Mouse (Mus musculus) neural tube, embryonic 11.5 days (tissue): ENCODE results near the gene Il11ra2. TPM values are rescaled to one million over a fixed set of nuclear protein-coding genes. Genes with fewer than 3 reads are reported as not detected.
"Not testable (repeated sequence)": the region's sequence is repeated elsewhere in the genome, so short reads cannot be mapped to it uniquely, and the experiment has no call there.

Experiments used
- ATAC-seq: fragments of 200-750 bp; cut with Nextera tagmentation; 2 replicates; pipeline ENCODE4 v1.8.0; 2017; ENCODE audit warnings: moderate number of reproducible peaks, mild to moderate bottlenecking, moderate TSS enrichment, moderate library complexity; ENCODE audit not compliant: insufficient read depth, low FRiP score, low TSS enrichment
- DNase-seq: peaks from one replicate; pipeline ENCODE4 v3.0.0-alpha.2; 2015; ENCODE audit warnings: low spot score
- H3K27ac ChIP-seq: fragments of 300-500 bp; sonication (generic); 2 replicates; pipeline ENCODE4 v1.5.1; 2014; ENCODE audit warnings: low read depth, mild to moderate bottlenecking, low read length
- H3K27me3 ChIP-seq: fragments of 300-500 bp; sonication (generic); 2 replicates; pipeline ENCODE4 v1.6.1; 2014; ENCODE audit warnings: mild to moderate bottlenecking, low read length, mixed read lengths; ENCODE audit not compliant: control insufficient read depth, insufficient read depth
- H3K36me3 ChIP-seq: fragments of 300-500 bp; sonication (generic); 2 replicates; pipeline ENCODE4 v1.6.1; 2014; ENCODE audit warnings: mild to moderate bottlenecking, low read length, moderate library complexity, mixed read lengths; ENCODE audit not compliant: control insufficient read depth, insufficient read depth
- H3K4me1 ChIP-seq: fragments of 300-500 bp; sonication (generic); 2 replicates; pipeline ENCODE4 v1.6.1; 2014; ENCODE audit warnings: low read length, mixed read lengths; ENCODE audit not compliant: control insufficient read depth, insufficient read depth
- H3K4me2 ChIP-seq: fragments of 300-500 bp; sonication (generic); 2 replicates; pipeline ENCODE4 v1.6.1; 2014; ENCODE audit warnings: low read depth, mild to moderate bottlenecking, moderate library complexity
- H3K4me3 ChIP-seq: fragments of 300-500 bp; sonication (generic); 2 replicates; pipeline ENCODE4 v1.5.1; 2014; ENCODE audit warnings: low read depth, low read length
- H3K9ac ChIP-seq: fragments of 300-500 bp; sonication (generic); 2 replicates; pipeline ENCODE4 v1.6.1; 2014; ENCODE audit warnings: mild to moderate bottlenecking, low read length
- H3K9me3 ChIP-seq: fragments of 300-500 bp; sonication (generic); 2 replicates; pipeline ENCODE4 v1.6.1; 2016; ENCODE audit warnings: low read length; ENCODE audit not compliant: control insufficient read depth
- WGBS: fragments of 180-500 bp; shearing (Covaris S2); extraction: QIAGEN DNeasy Blood & Tissue Kit; methylation state at CpG from one replicate; pipeline ENCODE4 v1.1.7; 2014; 5-methylcytosine and 5-hydroxymethylcytosine counted together
- polyA plus RNA-seq: library from polyadenylated mRNA; unstranded; fragments of >200 nt; fragmentation: Nextera tagmentation; extraction: Ambion mirVana; gene quantifications from 2 replicates; pipeline ENCODE4 v1.2.1, GENCODE M21; 2014

The Il11ra2 gene
- not detected in 2 replicates for polyA plus RNA-seq

DNA sequence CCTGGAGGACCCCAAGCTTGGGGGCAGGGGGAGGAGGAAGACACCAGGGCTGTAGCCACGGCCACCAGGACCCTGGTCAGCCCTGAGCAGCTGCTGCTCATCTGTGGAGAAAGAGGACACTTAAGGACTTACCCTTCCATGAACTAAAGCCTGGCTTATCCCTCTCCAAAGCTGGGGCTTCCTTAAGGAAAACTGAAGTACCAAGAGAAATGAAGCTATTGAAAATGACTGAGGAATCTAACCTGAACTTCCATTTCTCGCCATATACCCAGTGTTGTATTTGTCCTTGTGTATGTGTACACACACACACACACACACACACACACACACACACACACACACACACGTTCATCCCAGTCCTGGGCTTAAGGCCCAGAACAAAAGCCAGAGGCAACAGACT, at the start of gene Il11ra2:
Il11ra2 (minus strand) TSS at position 101 of the 400 bp plus-strand sequence.
- not testable (repeated sequence) for H3K27me3 ChIP-seq, H3K4me2 ChIP-seq, H3K4me3 ChIP-seq, H3K36me3 ChIP-seq, ATAC-seq, H3K9ac ChIP-seq, H3K9me3 ChIP-seq, H3K27ac ChIP-seq, DNase-seq, H3K4me1 ChIP-seq
- WGBS: no CpG with 5 or more reads among the region's 3 CpGs

GRCm38 (mm10) chr4:42682183-42682524, 20.5 kb upstream of the Il11ra2 start:
- not testable (repeated sequence) for H3K9ac ChIP-seq, H3K4me2 ChIP-seq, H3K36me3 ChIP-seq, H3K27me3 ChIP-seq, H3K4me1 ChIP-seq, H3K9me3 ChIP-seq, DNase-seq, H3K27ac ChIP-seq, H3K4me3 ChIP-seq
- WGBS: no CpG with 5 or more reads among the region's 18 CpGs
- ATAC-seq: 0 out of 2 replicates have a peak, but pooled peaks have one; percentile 35

- H3K27ac ChIP-seq, H3K9ac ChIP-seq, H3K4me2 ChIP-seq, H3K4me1 ChIP-seq, H3K27me3 ChIP-seq, H3K9me3 ChIP-seq, DNase-seq, H3K4me3 ChIP-seq, H3K36me3 ChIP-seq: not testable (repeated sequence)
- ATAC-seq: peak; percentile 60
- no CpG with 5 or more reads among the region's 66 CpGs for WGBS
Observed at GRCm38 (mm10) chr4:42681473-42682182, 19.9 kb upstream of the Il11ra2 start.

- WGBS: no CpG with 5 or more reads among the region's 32 CpGs
- not testable (repeated sequence) for H3K36me3 ChIP-seq, H3K9ac ChIP-seq, H3K9me3 ChIP-seq, H3K27me3 ChIP-seq, DNase-seq, H3K4me1 ChIP-seq, H3K4me3 ChIP-seq, H3K27ac ChIP-seq, H3K4me2 ChIP-seq
- ATAC-seq: peak; percentile 78
Observed at GRCm38 (mm10) chr4:42680374-42681356, 19.0 kb upstream of the Il11ra2 start.

DNA sequence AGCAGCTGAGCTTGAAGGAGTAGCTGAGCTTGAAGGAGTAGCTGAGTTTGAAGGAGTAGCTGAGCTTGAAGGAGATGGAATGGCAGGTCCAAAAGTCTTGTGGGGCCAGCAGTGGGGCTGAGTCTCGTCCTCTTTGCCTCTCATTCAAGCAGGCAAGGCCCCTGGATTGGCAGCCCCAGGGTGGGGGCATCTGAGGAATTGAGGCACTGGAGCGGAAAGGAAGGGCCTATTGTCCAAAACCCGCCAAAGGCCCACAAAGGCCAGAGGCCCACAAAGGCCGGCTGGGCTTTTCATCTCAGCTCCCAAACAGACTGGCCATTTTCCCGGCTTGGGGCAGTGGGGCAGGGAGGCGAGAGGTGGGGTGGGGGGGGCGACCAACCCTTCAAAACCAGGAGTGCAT, 17.7 kb upstream of the Il11ra2 start:
- not testable (repeated sequence) for H3K4me1 ChIP-seq, H3K27ac ChIP-seq, DNase-seq, ATAC-seq, H3K27me3 ChIP-seq, H3K4me3 ChIP-seq, H3K36me3 ChIP-seq, H3K9me3 ChIP-seq, H3K9ac ChIP-seq, H3K4me2 ChIP-seq
- no CpG with 5 or more reads among the region's 7 CpGs for WGBS

- not testable (repeated sequence) for H3K4me2 ChIP-seq, H3K4me1 ChIP-seq
- WGBS: no CpG with 5 or more reads among the region's 4 CpGs
Observed at GRCm38 (mm10) chr4:42675415-42675814, 13.7 kb upstream of the Il11ra2 start.

GRCm38 (mm10) chr4:42654951-42655350, 6.7 kb downstream of the Il11ra2 start, which contains the start of gene Ccl27b:
TSS of gene Ccl27b (plus strand) at chr4:42655251.
- no CpG with 5 or more reads among the region's 9 CpGs for WGBS
- H3K27me3 ChIP-seq, H3K36me3 ChIP-seq, H3K4me3 ChIP-seq, H3K9me3 ChIP-seq, H3K9ac ChIP-seq, H3K27ac ChIP-seq, ATAC-seq, DNase-seq, H3K4me1 ChIP-seq, H3K4me2 ChIP-seq: not testable (repeated sequence)

More at GRCm38 (mm10) chr4:42675415-42675814, 13.7 kb upstream of the Il11ra2 start:
- H3K4me3 ChIP-seq, H3K9me3 ChIP-seq, DNase-seq, H3K27ac ChIP-seq, H3K9ac ChIP-seq, H3K36me3 ChIP-seq, ATAC-seq, H3K27me3 ChIP-seq: not testable (repeated sequence)

DNA sequence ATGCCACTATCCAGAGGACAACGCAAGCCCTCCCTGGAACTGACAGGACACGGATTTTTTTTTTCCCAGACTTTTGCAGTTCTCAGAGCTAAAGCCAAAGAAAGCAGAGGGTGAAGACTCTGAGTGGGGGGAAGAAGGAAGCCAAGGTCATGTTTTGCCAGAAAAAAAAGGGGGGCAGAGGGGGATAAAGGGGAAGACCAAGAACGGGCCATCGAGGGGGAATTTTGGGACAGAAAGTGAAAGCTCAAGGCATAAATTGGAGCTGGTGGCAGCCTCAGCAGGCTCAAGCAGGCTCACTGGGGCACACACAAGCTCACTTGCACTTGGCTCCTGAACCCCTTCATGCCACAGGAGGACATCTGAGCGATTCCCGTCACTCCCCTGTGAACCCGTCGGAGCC, 32.3 kb downstream of the Il11ra2 start, which contains the start of gene Gm2564:
Gm2564 (plus strand) TSS at position 301 of the 400 bp plus-strand sequence.
- H3K9ac ChIP-seq, H3K4me1 ChIP-seq, H3K4me2 ChIP-seq, H3K27ac ChIP-seq, H3K36me3 ChIP-seq, H3K4me3 ChIP-seq, ATAC-seq, H3K27me3 ChIP-seq, H3K9me3 ChIP-seq, DNase-seq: not testable (repeated sequence)
- whole genome bisulfite sequencing: no CpG with 5 or more reads among the region's 8 CpGs
